Mouse (Mus musculus): ENCODE results near the gene Cd7. TPM values are rescaled to one million over a fixed set of nuclear protein-coding genes. Genes with fewer than 3 reads are reported as not detected.
"Not testable (repeated sequence)": the region's sequence is repeated elsewhere in the genome, so short reads cannot be mapped to it uniquely, and the experiment has no call there.

Gene Cd7
- polyA plus RNA-seq, 1 experiment from 2014 or later: 0.74 TPM

- no peak within 1 kb of the TSS for H3K4me2 ChIP-seq
- H3K4me3 ChIP-seq: no peak within 1 kb of the TSS
- no peaks in the 10 kb centered on the region for H3K9me3 ChIP-seq (replicated peaks)
- no peak within 1 kb of the TSS for H3K9ac ChIP-seq
- peaks cover 7% of the 10 kb centered on the region for H3K4me1 ChIP-seq (replicated peaks)
- H3K27ac ChIP-seq: no peak within 1 kb of the TSS
- H3K36me3 ChIP-seq: no peaks in the 10 kb centered on the region
- peaks cover 7% of the 10 kb centered on the region; the same call in 1 of the 2 replicates for H3K27me3 ChIP-seq
- ATAC-seq (replicated peaks; ENCODE audit: insufficient number of reproducible peaks, insufficient read depth, low FRiP score, low read depth): no peak
- WGBS: 73% methylated on average over 5 of the region's 5 CpGs
These were observed 24.2 kb upstream of the Cd7 start, which contains the start of gene Sectm1b for GRCm38 (mm10) chr11:121063379-121063778. Gene Sectm1b (minus strand): TSS chr11:121063569.

- no peaks in the 10 kb centered on the region for H3K9me3 ChIP-seq (replicated peaks)
- H3K27ac ChIP-seq: no peak overlapping the region
- H3K27me3 ChIP-seq: peaks cover 7% of the 10 kb centered on the region; the same call in 1 of the 2 replicates
- peaks cover 10% of the 10 kb centered on the region for H3K4me1 ChIP-seq (replicated peaks)
- H3K4me2 ChIP-seq: no peak overlapping the region
- H3K4me3 ChIP-seq: no peak overlapping the region
- H3K36me3 ChIP-seq: no peaks in the 10 kb centered on the region
- 32% methylated on average over 8 of the region's 8 CpGs for WGBS
- ATAC-seq (replicated peaks; ENCODE audit: insufficient number of reproducible peaks, insufficient read depth, low FRiP score, low read depth): no peak
- no peak overlapping the region for H3K9ac ChIP-seq
These were observed 22.4 kb upstream of the Cd7 start for GRCm38 (mm10) chr11:121061615-121062014.

- not testable (repeated sequence) for H3K27me3 ChIP-seq; H3K36me3 ChIP-seq; H3K4me2 ChIP-seq; H3K9ac ChIP-seq; H3K4me3 ChIP-seq; ATAC-seq (replicated peaks; ENCODE audit: insufficient number of reproducible peaks, insufficient read depth, low FRiP score, low read depth); H3K27ac ChIP-seq; H3K9me3 ChIP-seq (replicated peaks)
- H3K4me1 ChIP-seq (replicated peaks): peaks cover 14% of the 10 kb centered on the region
- 91% methylated on average over 6 of the region's 6 CpGs for WGBS
These were observed 21.3 kb upstream of the Cd7 start for GRCm38 (mm10) chr11:121060401-121061067.

- Histone ChIP-seq H3K27me3 (no peaks in the 10 kb centered on the region), H3K9ac (no peak overlapping the region), H3K4me1 (replicated peaks) (peaks cover 14% of the 10 kb centered on the region), H3K4me2 (no peak overlapping the region), H3K9me3 (replicated peaks) (no peaks in the 10 kb centered on the region), H3K4me3 (no peak overlapping the region), H3K36me3 (no peaks in the 10 kb centered on the region), H3K27ac (no peak overlapping the region)
- WGBS: 87% methylated on average over 4 of the region's 4 CpGs
- no peak for ATAC-seq (replicated peaks; ENCODE audit: insufficient number of reproducible peaks, insufficient read depth, low FRiP score, low read depth)
These were observed 20.3 kb upstream of the Cd7 start for GRCm38 (mm10) chr11:121059471-121059870.

- ATAC-seq (replicated peaks; ENCODE audit: insufficient number of reproducible peaks, insufficient read depth, low FRiP score, low read depth): no peak
- WGBS: 85% methylated on average over 4 of the region's 4 CpGs
- no peaks in the 10 kb centered on the region for H3K9me3 ChIP-seq (replicated peaks)
- peaks cover 14% of the 10 kb centered on the region for H3K4me1 ChIP-seq (replicated peaks)
- H3K9ac ChIP-seq: no peak overlapping the region
- H3K27ac ChIP-seq: no peak overlapping the region
- no peak overlapping the region for H3K4me2 ChIP-seq
- H3K4me3 ChIP-seq: no peak overlapping the region
- H3K27me3 ChIP-seq: 0 out of 2 replicates have a peak, but pooled peaks cover 2% of the 10 kb centered on the region
- H3K36me3 ChIP-seq: no peaks in the 10 kb centered on the region
These were observed 19.7 kb upstream of the Cd7 start for GRCm38 (mm10) chr11:121058956-121059355.

- H3K27me3 ChIP-seq: 0 out of 2 replicates have a peak, but pooled peaks cover 5% of the 10 kb centered on the region
- WGBS: 71% methylated on average over 5 of the region's 5 CpGs
- no peak overlapping the region for H3K9ac ChIP-seq
- no peaks in the 10 kb centered on the region for H3K9me3 ChIP-seq (replicated peaks)
- H3K4me3 ChIP-seq: no peak overlapping the region
- no peak overlapping the region for H3K4me2 ChIP-seq
- no peaks in the 10 kb centered on the region for H3K36me3 ChIP-seq
- ATAC-seq (replicated peaks; ENCODE audit: insufficient number of reproducible peaks, insufficient read depth, low FRiP score, low read depth): no peak
- no peak overlapping the region for H3K27ac ChIP-seq
- H3K4me1 ChIP-seq (replicated peaks): peaks cover 16% of the 10 kb centered on the region
These were observed 18.9 kb upstream of the Cd7 start for GRCm38 (mm10) chr11:121058122-121058521.

GRCm38 (mm10) chr11:121056536-121057236 lies 17.5 kb upstream of the Cd7 start:
- Histone ChIP-seq H3K9ac (no peak overlapping the region), H3K4me3 (no peak overlapping the region), H3K27me3 (0 out of 2 replicates have a peak, but pooled peaks cover 5% of the 10 kb centered on the region), H3K27ac (no peak overlapping the region), H3K4me1 (replicated peaks) (peaks cover 16% of the 10 kb centered on the region), H3K9me3 (replicated peaks) (no peaks in the 10 kb centered on the region), H3K4me2 (no peak overlapping the region), H3K36me3 (no peaks in the 10 kb centered on the region)
- 0 out of 2 replicates have a peak, but pooled peaks have one; percentile 29 for ATAC-seq (replicated peaks; ENCODE audit: insufficient number of reproducible peaks, insufficient read depth, low FRiP score, low read depth)
- 45% methylated on average over 7 of the region's 7 CpGs for WGBS

GRCm38 (mm10) chr11:121053536-121053935 lies 14.3 kb upstream of the Cd7 start:
- no peaks in the 10 kb centered on the region for H3K36me3 ChIP-seq
- peak; percentile 4; the same call in 1 of the 2 replicates for ATAC-seq (replicated peaks; ENCODE audit: insufficient number of reproducible peaks, insufficient read depth, low FRiP score, low read depth)
- no peak overlapping the region for H3K4me2 ChIP-seq
- no peak overlapping the region for H3K9ac ChIP-seq
- peaks cover 9% of the 10 kb centered on the region; the same call in 1 of the 2 replicates for H3K4me1 ChIP-seq (replicated peaks)
- 0 out of 2 replicates have a peak, but pooled peaks cover 5% of the 10 kb centered on the region for H3K27me3 ChIP-seq
- no peak overlapping the region for H3K27ac ChIP-seq
- no peak overlapping the region for H3K4me3 ChIP-seq
- WGBS: 14% methylated on average over 8 of the region's 8 CpGs
- H3K9me3 ChIP-seq (replicated peaks): no peaks in the 10 kb centered on the region

- WGBS: 72% methylated on average over 4 of the region's 4 CpGs
- Histone ChIP-seq H3K9me3 (replicated peaks) (no peaks in the 10 kb centered on the region), H3K4me2 (no peak overlapping the region), H3K36me3 (no peaks in the 10 kb centered on the region), H3K9ac (no peak overlapping the region), H3K4me3 (no peak overlapping the region), H3K4me1 (replicated peaks) (peaks cover 9% of the 10 kb centered on the region; the same call in 1 of the 2 replicates), H3K27ac (no peak overlapping the region), H3K27me3 (0 out of 2 replicates have a peak, but pooled peaks cover 5% of the 10 kb centered on the region)
- no peak for ATAC-seq (replicated peaks; ENCODE audit: insufficient number of reproducible peaks, insufficient read depth, low FRiP score, low read depth)
These were observed 13.2 kb upstream of the Cd7 start for GRCm38 (mm10) chr11:121052387-121052786.

GRCm38 (mm10) chr11:121051793-121052192 lies 12.6 kb upstream of the Cd7 start:
- no peak for ATAC-seq (replicated peaks; ENCODE audit: insufficient number of reproducible peaks, insufficient read depth, low FRiP score, low read depth)

GRCm38 (mm10) chr11:121049840-121050239 lies 10.6 kb upstream of the Cd7 start:
- no peaks in the 10 kb centered on the region for H3K36me3 ChIP-seq

More at GRCm38 (mm10) chr11:121051793-121052192, 12.6 kb upstream of the Cd7 start:
- no peak overlapping the region for H3K4me2 ChIP-seq
- H3K9me3 ChIP-seq (replicated peaks): no peaks in the 10 kb centered on the region
- 39% methylated on average over 1 of the region's 1 CpGs for WGBS
- H3K27me3 ChIP-seq: 0 out of 2 replicates have a peak, but pooled peaks cover 5% of the 10 kb centered on the region
- no peak overlapping the region for H3K27ac ChIP-seq
- no peak overlapping the region for H3K9ac ChIP-seq
- no peak overlapping the region for H3K4me3 ChIP-seq
- H3K4me1 ChIP-seq (replicated peaks): peaks cover 8% of the 10 kb centered on the region; the same call in 1 of the 2 replicates
- H3K36me3 ChIP-seq: no peaks in the 10 kb centered on the region

More at GRCm38 (mm10) chr11:121049840-121050239, 10.6 kb upstream of the Cd7 start:
- 0 out of 2 replicates have a peak, but pooled peaks cover 5% of the 10 kb centered on the region for H3K27me3 ChIP-seq
- no peak for ATAC-seq (replicated peaks; ENCODE audit: insufficient number of reproducible peaks, insufficient read depth, low FRiP score, low read depth)
- H3K9me3 ChIP-seq (replicated peaks): no peaks in the 10 kb centered on the region
- H3K4me1 ChIP-seq (replicated peaks): peaks cover 3% of the 10 kb centered on the region; the same call in 1 of the 2 replicates
- no peak overlapping the region for H3K4me2 ChIP-seq
- WGBS: 64% methylated on average over 1 of the region's 1 CpGs
- no peak overlapping the region for H3K9ac ChIP-seq
- H3K27ac ChIP-seq: no peak overlapping the region
- no peak overlapping the region for H3K4me3 ChIP-seq

Measured in heart, embryonic 15.5 days (tissue).